Mouse (Mus musculus) urinary bladder, postnatal 25 days (tissue): Measurements from ENCODE around the gene Wipf3.

ENCODE experiments used
- DNase-seq: peaks from one replicate; pipeline ENCODE4 v3.0.0; 2022; ENCODE audit warnings: low spot score

Wipf3 gene

GRCm38 (mm10) chr6:54432806-54433545 lies 3.6 kb downstream of the Wipf3 start:
- DNase-seq = no peak

DNA sequence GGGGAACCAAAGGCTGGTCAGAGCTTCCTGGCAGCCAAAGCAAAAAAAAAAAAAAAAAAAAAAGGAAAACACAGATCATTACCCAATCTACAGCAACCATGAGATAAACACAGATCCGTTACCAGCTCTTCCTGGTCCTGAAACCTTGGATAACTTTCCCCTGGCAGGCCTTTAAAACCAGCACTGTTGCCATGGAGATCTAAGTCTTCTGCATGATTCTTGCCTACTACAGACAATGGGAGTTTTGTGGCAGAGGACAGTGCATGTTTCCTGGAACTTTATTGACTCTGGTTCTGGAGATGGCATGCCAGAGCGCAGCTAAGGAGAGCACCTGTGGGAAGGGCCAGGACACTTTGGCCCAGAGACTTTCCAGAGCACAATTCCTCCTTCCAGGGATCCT lies 4.8 kb downstream of the Wipf3 start:
- no peak for DNase-seq

DNA sequence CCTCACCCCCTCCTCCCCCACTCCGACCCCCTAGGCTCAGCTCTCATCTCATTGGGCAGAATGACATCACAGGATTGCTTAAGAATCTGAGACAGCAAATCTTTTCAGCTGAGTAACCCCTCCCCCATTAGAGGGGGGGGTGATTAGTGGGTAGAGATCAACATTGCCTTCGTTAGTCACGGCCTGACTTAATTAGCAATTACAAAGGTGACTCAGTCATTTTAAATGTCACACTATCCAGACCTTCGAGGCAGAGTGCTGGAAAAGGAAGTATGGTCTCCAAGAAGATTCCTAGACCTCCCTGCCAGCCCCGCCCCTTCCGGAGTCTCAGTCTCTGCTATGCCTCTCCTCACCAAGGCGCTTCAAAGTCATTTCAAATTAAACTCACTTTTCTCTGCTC lies 6.3 kb downstream of the Wipf3 start:
- DNase-seq = no peak

DNA sequence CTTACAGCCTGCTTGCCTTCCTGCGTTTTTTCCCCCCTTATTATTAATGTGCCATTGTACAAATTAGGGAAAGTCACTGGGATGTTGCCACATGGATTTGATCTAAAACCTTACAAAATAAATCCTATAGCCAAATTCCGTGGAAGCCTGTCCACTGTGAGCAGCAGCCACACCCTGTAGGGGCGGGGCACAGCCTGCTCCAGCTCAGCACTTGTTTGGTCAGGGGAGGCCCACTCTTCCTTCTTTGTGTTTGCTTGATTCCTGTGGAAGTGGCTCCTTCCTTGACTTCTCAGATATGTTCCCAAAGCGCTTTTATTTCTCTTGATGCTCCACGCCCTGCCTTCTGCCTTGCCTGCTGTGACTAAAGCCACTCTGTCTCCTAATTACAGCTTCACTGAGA lies 6.9 kb downstream of the Wipf3 start:
- no peak for DNase-seq

DNA sequence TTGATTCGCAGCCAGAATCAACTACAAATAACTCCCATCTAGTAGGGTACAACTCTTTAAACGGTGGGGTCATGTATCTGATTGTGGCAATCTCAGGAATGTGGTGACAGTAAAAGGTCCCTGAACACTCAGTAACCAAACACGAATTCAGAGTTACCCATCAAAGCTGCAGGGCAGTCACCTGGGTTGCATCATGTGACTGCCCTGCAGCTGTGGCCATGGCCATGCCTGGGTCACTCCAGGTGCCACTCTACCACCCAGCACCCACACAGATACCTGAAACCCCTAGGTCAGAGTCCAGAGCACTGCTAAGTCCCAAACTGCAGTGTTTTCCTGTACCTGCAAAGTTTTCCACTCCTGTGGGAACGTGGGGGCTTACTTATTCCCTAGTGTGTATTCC lies 9.1 kb downstream of the Wipf3 start:
- DNase-seq = no peak

- DNase-seq = no peak
Measured at GRCm38 (mm10) chr6:54440658-54441057, 11.3 kb downstream of the Wipf3 start.

- DNase-seq = no peak
Measured at GRCm38 (mm10) chr6:54443657-54444056, 14.3 kb downstream of the Wipf3 start.

GRCm38 (mm10) chr6:54444086-54444485 lies 14.7 kb downstream of the Wipf3 start:
- no peak for DNase-seq

- no peak for DNase-seq
Measured at GRCm38 (mm10) chr6:54445249-54445818, 15.9 kb downstream of the Wipf3 start.

GRCm38 (mm10) chr6:54447353-54447752 lies 17.9 kb downstream of the Wipf3 start:
- no peak for DNase-seq

- no peak for DNase-seq
Measured at GRCm38 (mm10) chr6:54459661-54460060, 30.3 kb downstream of the Wipf3 start.

DNA sequence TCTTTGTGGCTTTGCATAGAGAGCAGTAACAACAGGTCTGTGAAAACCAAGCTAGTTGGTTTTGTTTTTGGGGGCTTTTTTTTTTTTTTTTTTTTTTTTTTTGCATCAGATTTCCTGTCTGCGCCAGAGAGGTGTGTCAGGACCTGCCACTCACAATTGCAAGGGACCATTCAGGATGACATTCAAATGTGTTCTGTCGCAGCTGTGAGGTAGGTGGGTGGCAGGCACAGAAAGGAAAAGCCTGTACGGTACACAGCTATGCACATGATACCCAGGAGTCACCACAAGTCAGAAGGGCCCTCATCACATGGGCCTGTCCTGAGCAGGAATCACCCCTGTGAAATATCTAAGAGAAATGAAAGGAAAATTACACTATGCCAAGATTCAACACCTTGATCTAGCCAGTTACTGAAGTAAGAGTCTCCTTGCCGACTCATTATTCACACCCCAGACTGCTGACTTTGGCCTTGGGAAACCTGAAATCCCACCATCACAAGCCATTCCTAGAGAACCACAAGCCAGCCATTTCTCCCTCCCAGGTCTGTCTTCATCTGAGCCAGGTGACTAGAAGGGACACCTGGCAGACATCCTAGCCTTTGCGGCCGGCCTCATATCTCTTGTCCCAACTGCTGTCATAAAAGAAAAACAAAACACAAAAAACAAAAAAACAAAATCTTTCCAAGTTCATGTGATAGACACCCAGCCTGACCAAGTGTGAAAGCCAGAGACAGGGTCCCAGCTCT lies 30.9 kb downstream of the Wipf3 start:
- DNase-seq = no peak

GRCm38 (mm10) chr6:54460915-54461671 lies 31.7 kb downstream of the Wipf3 start:
- DNase-seq = no peak

DNA sequence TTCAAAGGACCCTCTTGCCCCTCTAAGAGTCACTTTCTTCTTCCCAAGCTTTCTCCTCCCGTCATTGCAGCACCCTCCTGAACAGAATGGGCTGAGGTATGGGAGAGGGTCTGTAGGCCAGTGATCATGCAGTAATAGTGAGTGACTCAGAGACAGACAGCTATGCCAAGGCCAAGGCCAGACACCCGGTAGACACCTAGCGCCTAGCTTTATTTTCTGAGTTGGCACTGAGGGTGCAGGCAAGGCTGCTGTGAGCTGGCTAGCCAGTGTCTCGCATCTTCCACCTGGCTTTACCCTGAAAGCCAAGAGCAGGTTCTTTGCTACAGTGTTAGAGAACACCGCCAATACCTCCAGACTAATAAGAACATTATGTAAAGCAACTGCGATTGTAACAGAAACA lies 33.4 kb downstream of the Wipf3 start:
- DNase-seq = no peak

- no peak for DNase-seq
Measured at GRCm38 (mm10) chr6:54463701-54464458, 34.5 kb downstream of the Wipf3 start.

- no peak for DNase-seq
Measured at GRCm38 (mm10) chr6:54464926-54465325, 35.5 kb downstream of the Wipf3 start.

DNA sequence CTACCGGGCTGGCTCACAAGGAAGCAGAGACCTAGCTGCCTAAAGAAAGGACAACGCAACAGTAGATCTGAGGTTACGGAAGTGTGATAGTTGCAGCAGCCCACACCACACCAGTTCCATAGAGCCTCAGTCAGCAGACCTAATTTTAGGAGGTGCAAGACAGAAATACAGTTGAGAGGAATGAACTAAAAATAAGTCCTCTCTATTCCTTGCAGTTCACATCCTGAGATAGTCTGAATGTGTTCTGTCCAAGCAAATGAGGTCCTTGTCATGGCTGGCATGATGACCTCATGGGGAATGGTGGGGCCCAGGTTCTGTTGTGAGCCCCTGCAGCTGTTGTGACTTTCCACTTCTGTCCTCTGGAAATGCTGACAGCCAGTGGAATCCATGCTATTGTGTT lies 38.0 kb downstream of the Wipf3 start:
- no peak for DNase-seq

- DNase-seq = no peak
Measured at GRCm38 (mm10) chr6:54471866-54472265, 42.5 kb downstream of the Wipf3 start.

DNA sequence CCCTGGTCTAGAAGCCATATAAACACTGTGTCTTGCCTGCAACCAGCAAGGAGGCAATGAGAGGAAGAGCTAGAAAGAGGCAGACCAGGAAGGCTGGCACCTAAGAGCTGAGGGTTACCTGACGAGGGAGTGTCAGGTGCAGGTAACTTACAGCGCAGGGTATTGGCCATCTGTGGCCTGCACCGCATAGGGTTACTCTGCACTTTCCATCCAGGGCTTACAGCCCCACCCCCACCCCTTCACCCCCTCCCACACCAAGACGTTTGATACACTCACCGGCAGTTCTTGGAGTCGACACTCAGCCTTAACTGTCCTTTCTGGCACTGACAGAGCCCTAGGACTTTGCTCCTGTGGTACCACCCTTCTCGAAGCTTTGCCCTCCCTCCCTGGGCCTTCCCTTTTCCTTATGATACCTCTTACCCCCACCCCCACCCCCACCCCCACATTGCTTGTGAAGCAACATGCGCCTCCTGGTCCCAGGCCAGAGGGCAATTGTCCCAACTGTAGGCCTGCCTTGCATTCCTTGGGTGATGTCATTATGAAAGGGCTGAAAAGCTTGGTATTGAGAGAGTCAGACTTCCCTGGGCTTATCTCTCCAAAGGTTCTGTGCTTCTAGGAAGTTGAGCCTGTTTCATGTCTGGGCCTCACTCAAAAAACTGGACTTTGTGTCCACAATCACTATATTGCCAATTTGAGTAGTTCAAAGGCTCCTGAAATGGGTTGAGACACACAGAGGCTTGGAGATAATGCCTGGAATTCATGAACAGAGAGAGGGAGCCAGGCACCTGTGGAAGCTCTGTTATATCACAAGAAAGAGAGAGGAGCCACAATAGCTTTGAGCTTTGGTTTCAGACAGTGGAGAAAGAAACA lies 43.7 kb downstream of the Wipf3 start:
- DNase-seq = no peak

- no peak for DNase-seq
Measured at GRCm38 (mm10) chr6:54475926-54476667, 46.7 kb downstream of the Wipf3 start.
